Mouse (Mus musculus) lung, postnatal 0 days (tissue): ENCODE measurements around the gene Bckdha.

Source experiments
- CTCF ChIP-seq: IDR thresholded peaks from 2 replicates; pipeline ENCODE4 v1.5.1; 2016; ENCODE audit warnings: antibody characterized with exemption, mild to moderate bottlenecking
- EP300 ChIP-seq: IDR thresholded peaks from 2 replicates; pipeline ENCODE4 v1.6.1; 2016; ENCODE audit warnings: antibody characterized with exemption, mild to moderate bottlenecking, control low read depth

DNA sequence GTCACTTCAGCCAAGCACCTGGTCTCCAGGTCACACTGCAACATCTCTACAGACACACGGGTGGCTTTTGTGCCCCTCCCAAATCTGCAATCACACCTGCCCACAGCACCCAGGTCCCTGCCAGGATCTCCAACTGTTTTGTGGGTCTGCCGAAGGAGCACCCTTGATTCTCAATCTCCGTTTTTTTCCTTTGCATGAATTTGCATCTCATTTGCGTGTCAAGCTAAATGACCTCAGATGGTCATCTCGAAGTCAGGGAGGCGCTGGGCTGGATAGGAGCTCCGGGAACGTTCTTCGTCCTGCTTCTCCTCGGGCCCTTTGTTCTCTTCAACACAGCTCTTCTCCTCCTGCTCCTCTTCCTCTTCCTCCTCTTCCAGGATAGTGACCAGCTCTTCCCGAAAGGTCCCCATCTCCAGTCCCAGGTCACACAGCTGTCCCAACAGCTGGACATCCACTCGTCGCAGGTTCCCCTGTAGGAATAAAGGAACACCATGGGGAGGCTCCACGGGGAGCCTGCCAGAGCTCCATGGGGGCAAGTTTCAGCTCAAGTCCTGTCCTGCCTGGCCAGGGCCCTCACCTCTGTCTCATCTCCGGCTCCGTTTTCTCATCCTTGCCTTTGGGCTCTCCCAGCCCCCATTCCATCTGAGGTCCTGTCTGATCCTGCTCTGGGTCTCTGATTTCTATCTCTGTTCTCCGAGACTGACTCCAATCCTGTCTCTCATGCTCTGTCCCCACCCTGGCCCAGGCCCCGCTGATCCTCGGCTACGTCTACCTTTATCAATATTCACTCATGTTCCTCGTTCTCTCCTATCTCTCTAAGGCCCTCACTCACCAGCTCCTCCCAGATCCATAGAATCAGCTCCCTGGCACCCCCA, 43.7 kb downstream of the Bckdha start:
- TF ChIP-seq CTCF (no peak), EP300 (no peak)
